Mouse (Mus musculus) spleen, embryonic (tissue): ENCODE results near the gene Iqsec3.
"Not testable (repeated sequence)": the region's sequence is repeated elsewhere in the genome, so short reads cannot be mapped to it uniquely, and the experiment has no call there.

Experiments used
- CTCF ChIA-PET: fragments of 350-600 bp; sonication (Branson Sonifier 250); formaldehyde crosslinking; loops from one replicate; lab custom pipeline; 2022; lab: Charles Lee

Iqsec3 gene

GRCm38 (mm10) chr6:121366537-121366936 lies 106.9 kb downstream of the Iqsec3 start:
- CTCF ChIA-PET = not testable (repeated sequence)

DNA sequence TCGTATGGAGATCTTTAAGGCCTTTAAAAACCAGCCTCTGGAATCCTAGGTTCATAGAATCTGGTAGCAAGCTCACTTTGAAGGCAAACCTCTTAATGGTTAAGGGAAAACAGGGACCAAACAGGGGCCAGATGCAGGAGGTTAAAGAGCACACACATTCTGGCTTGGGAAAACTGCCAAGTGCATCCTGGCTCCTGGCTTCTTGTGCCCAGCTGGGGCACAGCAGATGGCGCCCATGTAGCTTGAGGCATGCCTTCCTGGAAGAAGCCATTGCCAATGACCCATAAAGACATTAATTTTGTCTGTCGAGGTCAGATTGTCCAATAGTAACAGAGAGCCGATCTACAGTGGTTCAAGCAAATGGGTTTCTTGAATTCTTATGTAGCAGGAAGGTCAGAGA lies 109.5 kb downstream of the Iqsec3 start:
- CTCF ChIA-PET = no interaction called here

GRCm38 (mm10) chr6:121363061-121363460 lies 110.4 kb downstream of the Iqsec3 start:
- CTCF ChIA-PET = no interaction called here

GRCm38 (mm10) chr6:121357232-121357631 lies 116.2 kb downstream of the Iqsec3 start:
- CTCF ChIA-PET = no interaction called here

DNA sequence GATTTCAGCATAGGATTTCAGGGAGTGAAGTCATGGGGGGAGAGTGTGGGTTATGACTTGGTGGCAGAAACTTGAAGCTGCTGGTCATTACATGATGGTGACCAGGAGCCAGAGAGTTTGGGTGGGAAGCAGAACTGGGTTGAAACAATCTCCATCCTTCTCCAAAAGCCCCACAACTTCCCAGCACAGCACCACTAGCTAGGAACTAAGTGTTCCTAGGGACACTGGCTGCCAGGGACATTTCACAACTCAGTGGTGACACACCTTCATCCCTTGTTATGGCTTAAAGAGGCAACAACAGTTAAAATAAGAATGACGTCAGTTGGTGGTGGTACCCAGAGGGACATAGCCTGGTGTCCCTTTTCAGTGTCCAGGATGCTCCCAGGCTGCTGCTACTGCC lies 117.4 kb downstream of the Iqsec3 start:
- CTCF ChIA-PET = no interaction called here

GRCm38 (mm10) chr6:121352276-121352675 lies 121.2 kb downstream of the Iqsec3 start:
- CTCF ChIA-PET = no interaction called here

DNA sequence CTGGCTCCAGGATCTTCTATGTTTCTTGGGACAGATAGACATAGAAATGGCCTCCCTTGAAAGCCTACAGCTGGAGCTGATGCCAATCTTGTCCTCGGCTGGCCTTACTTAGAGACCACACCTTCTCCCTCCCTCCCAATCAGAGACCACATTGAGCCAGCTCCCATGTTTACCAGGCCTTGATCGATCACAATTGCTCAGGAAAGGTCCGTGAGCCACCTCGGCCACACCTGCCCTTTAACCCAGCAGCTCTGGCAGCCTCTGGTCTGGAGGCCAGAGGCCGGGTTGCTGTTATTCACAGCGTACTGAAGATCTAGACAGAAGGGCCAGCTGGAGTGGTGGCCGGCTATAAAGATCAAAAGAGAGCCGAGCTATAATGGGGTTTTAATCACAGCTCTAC lies 127.0 kb downstream of the Iqsec3 start:
- CTCF ChIA-PET = no interaction called here

DNA sequence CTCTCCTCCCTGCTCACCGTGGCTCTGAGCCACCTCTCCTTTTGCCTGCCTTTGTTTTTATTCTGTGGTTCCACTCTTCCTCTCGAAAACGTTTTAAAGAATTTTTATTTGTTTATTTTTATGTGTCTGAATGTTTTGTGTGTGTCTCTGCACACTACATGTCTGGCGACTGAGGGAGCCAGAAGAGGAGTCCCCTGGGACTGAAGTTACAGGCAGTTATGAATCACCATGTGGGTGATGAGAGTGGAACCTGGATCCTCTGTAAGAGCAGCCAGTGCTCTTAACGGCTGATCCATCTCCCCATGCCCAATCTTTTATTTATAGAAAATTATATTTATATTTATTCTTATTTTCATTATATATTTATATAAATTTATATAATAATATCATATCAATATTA lies 129.1 kb downstream of the Iqsec3 start:
- CTCF ChIA-PET = no interaction called here

DNA sequence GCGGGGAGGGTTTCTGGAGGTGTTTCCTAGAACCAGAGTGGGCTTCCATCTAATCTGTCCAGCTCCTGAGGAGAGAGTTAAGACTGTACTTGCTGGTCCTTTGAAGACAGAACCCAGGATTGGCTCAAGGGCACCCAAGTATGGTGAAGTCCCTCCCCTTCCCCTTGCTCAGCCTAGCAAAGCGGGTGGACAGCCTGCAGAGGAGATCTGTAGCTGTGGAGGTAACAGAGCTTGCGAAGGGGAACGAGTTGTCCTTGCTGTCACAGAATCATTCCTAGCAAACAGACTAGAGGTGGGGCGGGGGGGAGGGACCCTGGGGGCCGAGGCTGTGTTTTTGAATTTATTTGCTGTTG lies 129.7 kb downstream of the Iqsec3 start:
- CTCF ChIA-PET = no interaction called here

DNA sequence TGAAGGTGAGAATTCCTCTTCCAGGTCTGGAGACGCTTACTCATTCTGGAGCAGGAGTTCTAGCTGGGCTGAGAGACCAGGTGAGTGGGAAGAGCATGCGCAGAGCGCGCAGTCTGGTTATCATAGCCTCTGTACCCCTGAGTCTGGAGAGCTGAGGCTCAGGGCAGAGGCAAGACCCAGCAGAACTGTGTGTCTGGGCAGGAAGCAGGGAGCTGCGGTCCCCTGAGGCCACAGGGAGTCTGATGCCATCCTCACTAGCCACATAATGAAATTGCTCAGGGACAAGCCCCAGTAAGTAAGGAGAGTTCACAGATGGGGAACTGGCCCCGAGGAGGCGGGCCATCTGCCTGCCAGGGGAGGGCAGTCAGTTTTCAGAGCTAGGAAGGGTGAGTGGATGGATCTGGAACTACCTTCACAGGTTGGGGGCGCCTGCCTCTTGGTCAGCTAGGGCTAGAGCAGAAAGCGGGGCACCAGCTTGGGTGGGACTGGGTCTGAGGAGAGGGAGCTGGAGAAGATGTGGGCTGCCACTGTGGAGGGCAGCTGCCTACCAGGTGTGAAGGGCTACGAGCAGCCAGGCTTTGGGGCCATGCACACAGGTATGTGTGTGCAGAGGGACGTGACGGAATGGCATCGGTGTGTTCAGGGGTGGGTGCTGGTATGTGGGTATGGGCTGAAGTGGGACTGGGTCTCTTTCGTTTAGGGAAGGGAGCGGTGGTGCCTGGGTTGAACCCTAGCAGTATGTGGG lies 130.3 kb downstream of the Iqsec3 start, which contains the start of gene Slc6a12:
Gene Slc6a12 (plus strand): TSS at position 51 of the 745 bp plus-strand sequence.
- CTCF ChIA-PET = no interaction called here

GRCm38 (mm10) chr6:121341650-121342049 lies 131.8 kb downstream of the Iqsec3 start:
- CTCF ChIA-PET = no interaction called here

- CTCF ChIA-PET = no interaction called here
These were observed 135.0 kb downstream of the Iqsec3 start for GRCm38 (mm10) chr6:121338519-121338896.

DNA sequence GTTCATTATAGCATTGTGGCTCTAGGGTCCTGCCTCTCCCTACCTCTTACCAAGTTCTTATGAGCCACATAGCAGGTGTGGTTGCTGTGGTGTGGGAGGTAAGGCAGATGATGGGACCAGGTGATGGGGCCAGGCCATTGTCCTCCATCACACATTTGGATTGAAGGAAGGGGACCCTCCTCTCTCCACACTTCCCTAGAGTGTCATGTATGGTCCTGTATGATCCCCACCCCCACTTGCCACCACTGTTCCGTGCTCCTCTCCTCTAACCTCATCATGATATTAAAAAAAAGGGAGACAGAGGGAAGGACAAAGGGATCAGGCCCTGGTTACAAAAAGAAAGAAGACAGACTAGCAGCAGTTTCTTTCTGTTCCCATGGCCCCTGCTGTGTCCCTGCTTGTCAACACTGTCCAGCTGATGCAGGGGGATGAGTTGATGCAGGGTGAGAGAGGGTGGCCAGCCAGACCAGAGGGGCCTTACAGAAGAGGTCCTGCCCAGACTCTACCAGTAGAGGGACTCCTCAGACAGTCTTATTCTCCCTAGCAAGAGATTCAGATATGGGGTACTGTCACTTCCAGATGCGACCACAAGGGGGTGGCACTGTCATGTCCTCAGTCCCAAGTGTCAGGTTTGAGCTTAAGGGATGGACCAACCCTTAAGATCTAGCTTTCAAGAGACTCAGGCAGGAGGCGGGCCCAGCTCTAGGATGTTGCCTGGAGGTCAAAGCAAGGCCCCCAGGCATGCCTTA lies 135.5 kb downstream of the Iqsec3 start:
- CTCF ChIA-PET = no interaction called here

GRCm38 (mm10) chr6:121337229-121337628 lies 136.2 kb downstream of the Iqsec3 start:
- CTCF ChIA-PET = no interaction called here

- CTCF ChIA-PET = no interaction called here
These were observed 136.9 kb downstream of the Iqsec3 start for GRCm38 (mm10) chr6:121336558-121336957.

- CTCF ChIA-PET = no interaction called here
These were observed 137.6 kb downstream of the Iqsec3 start for GRCm38 (mm10) chr6:121335841-121336240.

DNA sequence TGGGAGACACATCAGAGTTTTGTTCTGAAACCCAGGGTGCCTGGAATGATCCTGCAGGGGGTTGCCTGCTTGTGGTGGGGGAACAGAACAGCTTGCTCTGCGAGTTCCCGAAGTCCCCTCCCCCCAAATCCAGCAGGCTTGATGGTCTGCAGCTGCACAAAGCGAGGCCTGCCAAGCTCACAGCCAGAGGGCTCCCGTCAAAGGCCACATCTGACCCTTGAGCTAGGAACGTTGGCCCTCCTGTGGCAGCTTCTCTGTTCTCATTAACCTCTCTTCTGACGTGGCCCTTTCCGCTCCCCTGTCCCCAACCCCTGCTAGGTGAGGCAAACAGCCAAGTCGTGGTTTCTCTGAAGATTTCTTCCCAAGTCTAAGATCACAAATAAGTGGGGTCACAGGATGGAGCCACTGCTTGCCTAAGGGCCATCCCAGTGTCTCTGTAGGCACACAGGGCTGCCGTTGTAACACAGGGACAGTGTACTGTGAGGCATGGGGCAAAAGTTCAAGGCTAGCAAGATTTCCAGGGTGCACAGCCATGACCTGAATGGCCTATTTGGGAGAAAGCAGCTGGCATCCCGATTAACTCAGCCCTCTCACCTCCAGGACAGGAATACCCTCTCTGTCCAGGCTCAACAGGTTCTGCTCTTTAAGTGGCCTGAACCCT lies 143.5 kb downstream of the Iqsec3 start:
- CTCF ChIA-PET = no interaction called here

- CTCF ChIA-PET = no interaction called here
These were observed 145.0 kb downstream of the Iqsec3 start for GRCm38 (mm10) chr6:121328417-121328884.

DNA sequence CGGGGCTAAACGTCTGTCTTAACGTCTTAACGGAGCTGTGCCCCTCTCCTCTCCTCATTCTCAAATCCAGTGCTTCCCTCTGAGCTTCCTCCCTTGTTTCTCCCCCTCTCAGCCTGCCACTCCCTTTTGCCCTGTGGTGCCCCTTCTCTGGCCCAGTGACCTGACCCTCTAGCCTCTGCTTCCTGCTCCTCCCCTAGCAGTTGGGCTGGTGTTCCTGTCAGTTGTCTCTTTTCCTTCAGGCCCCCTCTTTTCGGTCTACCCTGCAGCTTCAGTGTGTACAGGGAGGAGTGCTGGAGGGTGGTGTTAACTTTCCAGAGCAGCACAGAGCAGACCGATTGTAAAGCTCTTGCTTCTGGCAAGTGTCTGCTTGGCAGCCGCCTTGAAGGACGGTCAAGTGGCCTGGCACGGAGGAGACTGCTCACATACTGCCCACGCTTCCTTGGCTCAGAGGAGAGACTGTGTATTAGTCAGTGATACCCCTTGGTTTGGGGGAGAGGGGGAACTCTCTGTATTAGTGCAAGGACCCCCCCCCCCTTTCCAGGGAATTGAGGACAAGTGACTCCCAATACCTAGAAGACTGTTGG lies 146.9 kb downstream of the Iqsec3 start:
- CTCF ChIA-PET = interaction anchor here (0.6 kb wide), 1 partner anchor 421 kb away, joined by 3 read pairs; no protein-coding TSS in a partner anchor

- CTCF ChIA-PET = no interaction called here
These were observed 147.7 kb downstream of the Iqsec3 start for GRCm38 (mm10) chr6:121325740-121326139.

- CTCF ChIA-PET = no interaction called here
These were observed 148.2 kb downstream of the Iqsec3 start for GRCm38 (mm10) chr6:121325298-121325697.
